Mouse (Mus musculus) heart, postnatal 25 days (tissue): ENCODE results near the gene Comp. TPM values are rescaled to one million over a fixed set of nuclear protein-coding genes. Genes with fewer than 3 reads are reported as not detected.

ENCODE experiments used
- DNase-seq: peaks from one replicate; pipeline ENCODE4 v3.0.0; 2022; ENCODE audit warnings: low spot score
- intact Hi-C: fragments of 180-260 bp; cut with DNase I; formaldehyde crosslinking; loops from one replicate; pipeline ENCODE4 v1.15.1; 2025
- total RNA-seq, 2 experiments: library from RNA; stranded (reverse); gene quantifications; 2 replicates each; pipeline ENCODE4 v1.2.3; 2021

Gene Comp
- total RNA-seq, 2 experiments from 2014 or later = 6.1 to 7.0 TPM

- no peak for DNase-seq
- intact Hi-C loops = no loop called here
These were observed 21.1 kb downstream of the Comp start for GRCm38 (mm10) chr8:70394269-70394998.

GRCm38 (mm10) chr8:70395649-70396048 is 22.3 kb downstream of the Comp start:
- no peak for DNase-seq
- intact Hi-C loops = no loop called here

- no peak for DNase-seq
- intact Hi-C loops = no loop called here
These were observed 22.8 kb downstream of the Comp start for GRCm38 (mm10) chr8:70396184-70396583.

GRCm38 (mm10) chr8:70397611-70398563 is 24.5 kb downstream of the Comp start:
- intact Hi-C loops = no loop called here
- no peak for DNase-seq

- intact Hi-C loops = no loop called here
- no peak for DNase-seq
These were observed 30.9 kb downstream of the Comp start for GRCm38 (mm10) chr8:70404212-70404611.

GRCm38 (mm10) chr8:70405189-70405588 is 31.8 kb downstream of the Comp start:
- intact Hi-C loops = no loop called here
- DNase-seq = no peak

GRCm38 (mm10) chr8:70406427-70407069 is 33.2 kb downstream of the Comp start:
- intact Hi-C loops = no loop called here
- no peak for DNase-seq

- intact Hi-C loops = no loop called here
- DNase-seq = no peak
These were observed 34.9 kb downstream of the Comp start for GRCm38 (mm10) chr8:70408301-70408700.

GRCm38 (mm10) chr8:70409019-70409418 is 35.7 kb downstream of the Comp start:
- intact Hi-C loops = no loop called here
- DNase-seq = no peak

- intact Hi-C loops = no loop called here
These were observed 36.1 kb downstream of the Comp start for GRCm38 (mm10) chr8:70409455-70409871.

GRCm38 (mm10) chr8:70410281-70410680 is 36.9 kb downstream of the Comp start:
- no peak for DNase-seq
- intact Hi-C loops = no loop called here

More at GRCm38 (mm10) chr8:70409455-70409871, 36.1 kb downstream of the Comp start:
- peak; percentile 8 for DNase-seq

GRCm38 (mm10) chr8:70414310-70414946 is 41.1 kb downstream of the Comp start:
- no peak for DNase-seq
- intact Hi-C loops = no loop called here

- intact Hi-C loops = no loop called here
- no peak for DNase-seq
These were observed 42.4 kb downstream of the Comp start for GRCm38 (mm10) chr8:70415540-70416451.

GRCm38 (mm10) chr8:70416941-70417340 is 43.6 kb downstream of the Comp start:
- intact Hi-C loops = no loop called here
- DNase-seq = no peak

- intact Hi-C loops = no loop called here
- DNase-seq = no peak
These were observed 44.6 kb downstream of the Comp start for GRCm38 (mm10) chr8:70417914-70418313.

GRCm38 (mm10) chr8:70418954-70419353 is 45.6 kb downstream of the Comp start:
- intact Hi-C loops = no loop called here
- DNase-seq = peak; percentile 23

- intact Hi-C loops = no loop called here
- DNase-seq = no peak
These were observed 46.7 kb downstream of the Comp start for GRCm38 (mm10) chr8:70419879-70420643.
